Mouse (Mus musculus) heart, adult 11 months (tissue): ENCODE measurements around the gene Prmt8.

Experiments
- DNase-seq: peaks from one replicate; pipeline ENCODE4 v3.0.0; 2022

Prmt8 gene

DNA sequence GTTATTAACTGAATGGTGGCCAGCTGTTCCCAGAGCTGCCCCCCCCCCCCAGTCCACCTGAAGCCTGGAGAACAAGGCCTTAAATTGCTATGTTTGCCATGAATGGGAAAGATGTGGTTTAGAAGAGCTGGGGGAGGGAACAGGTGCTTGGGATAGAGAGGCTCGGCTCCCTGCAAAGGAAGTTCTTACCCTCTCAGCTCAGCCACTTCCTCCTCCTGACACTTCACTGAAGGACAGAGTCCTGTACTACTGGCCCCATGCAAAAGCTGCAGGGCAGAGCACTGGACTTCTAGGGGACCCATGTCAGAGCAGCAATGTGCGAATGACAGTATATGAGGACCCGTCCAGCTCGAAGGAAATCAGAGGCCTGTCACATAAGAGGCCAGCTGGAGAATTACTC, 109.3 kb downstream of the Prmt8 start:
- no peak for DNase-seq

DNA sequence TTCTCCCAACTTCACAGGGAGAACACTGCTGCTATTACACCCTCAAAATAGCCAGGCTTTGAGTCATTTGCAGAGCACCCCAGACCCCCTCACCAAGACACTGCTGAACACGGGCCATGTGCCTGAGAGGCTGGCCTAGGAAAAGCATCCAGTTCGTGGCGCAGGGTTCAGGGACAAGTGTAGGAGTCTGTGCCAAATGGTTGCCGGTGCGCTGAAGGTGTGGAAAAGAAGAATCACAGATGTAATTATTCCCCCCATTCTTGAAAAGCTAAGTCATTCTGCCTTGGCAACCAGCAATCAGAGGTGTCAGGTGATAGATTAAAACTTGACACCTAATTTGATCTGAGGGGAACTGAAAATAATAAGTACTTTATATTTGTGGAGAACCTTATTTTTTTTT, 109.8 kb downstream of the Prmt8 start:
- DNase-seq, result no peak

- no peak for DNase-seq
Observed at GRCm38 (mm10) chr6:127657152-127657551, 112.1 kb downstream of the Prmt8 start.

GRCm38 (mm10) chr6:127655988-127656387, 113.3 kb downstream of the Prmt8 start:
- DNase-seq, result no peak

- DNase-seq, result no peak
Observed at GRCm38 (mm10) chr6:127641077-127641801, 128.0 kb downstream of the Prmt8 start.
